Mouse (Mus musculus) pancreas, adult 10 weeks (tissue): Measurements from ENCODE around the gene Dnah2. TPM values are rescaled to one million over a fixed set of nuclear protein-coding genes. Genes with fewer than 3 reads are reported as not detected.

Source experiments
- polyA plus RNA-seq: library from polyadenylated mRNA; stranded (reverse); fragments of 350-450 nt; fragmentation: Illumina TruSeq; extraction: RNeasy Lipid Tissue Mini Kit (QIAGEN cat#74804); gene quantifications from one replicate; pipeline ENCODE4 v1.2.3, GENCODE M21; 2015; ENCODE audit warnings: low read depth, low replicate concordance; ENCODE audit not compliant: insufficient read depth

The Dnah2 gene
- polyA plus RNA-seq = 0.07 TPM

GRCm38 (mm10) chr11:69549060-69549656 is at the start of gene Dnah2:
TSS of gene Dnah2 (minus strand) at chr11:69549110.

DNA sequence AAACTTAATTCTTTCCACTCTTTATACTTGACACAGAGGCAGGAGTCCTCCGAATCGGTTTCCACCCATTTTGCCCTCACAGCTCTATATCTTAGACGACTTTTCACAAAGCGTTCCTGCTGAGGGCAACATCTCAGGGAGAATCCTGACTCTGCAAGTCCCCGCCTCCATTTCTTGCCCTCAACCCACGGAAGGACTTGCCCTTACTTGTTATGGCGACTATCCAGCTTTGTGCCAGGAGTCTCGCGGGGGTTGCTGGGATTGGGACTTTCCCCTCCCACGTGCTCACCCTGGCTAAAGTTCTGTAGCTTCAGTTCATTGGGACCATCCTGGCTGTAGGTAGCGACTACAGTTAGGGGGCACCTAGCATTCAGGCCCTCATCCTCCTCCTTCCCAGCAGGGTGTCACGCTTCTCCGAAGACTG is 31.2 kb upstream of the Dnah2 start, which contains the start of the genes Wrap53 and Trp53:
Wrap53 (minus strand) TSS at position 165 of the 424 bp plus-strand sequence.
Trp53 (plus strand) TSS at position 269 of the 424 bp plus-strand sequence.

GRCm38 (mm10) chr11:69559851-69560765 is 11.2 kb upstream of the Dnah2 start, which contains the start of gene Efnb3:
TSS of gene Efnb3 (minus strand) at chr11:69560205.

DNA sequence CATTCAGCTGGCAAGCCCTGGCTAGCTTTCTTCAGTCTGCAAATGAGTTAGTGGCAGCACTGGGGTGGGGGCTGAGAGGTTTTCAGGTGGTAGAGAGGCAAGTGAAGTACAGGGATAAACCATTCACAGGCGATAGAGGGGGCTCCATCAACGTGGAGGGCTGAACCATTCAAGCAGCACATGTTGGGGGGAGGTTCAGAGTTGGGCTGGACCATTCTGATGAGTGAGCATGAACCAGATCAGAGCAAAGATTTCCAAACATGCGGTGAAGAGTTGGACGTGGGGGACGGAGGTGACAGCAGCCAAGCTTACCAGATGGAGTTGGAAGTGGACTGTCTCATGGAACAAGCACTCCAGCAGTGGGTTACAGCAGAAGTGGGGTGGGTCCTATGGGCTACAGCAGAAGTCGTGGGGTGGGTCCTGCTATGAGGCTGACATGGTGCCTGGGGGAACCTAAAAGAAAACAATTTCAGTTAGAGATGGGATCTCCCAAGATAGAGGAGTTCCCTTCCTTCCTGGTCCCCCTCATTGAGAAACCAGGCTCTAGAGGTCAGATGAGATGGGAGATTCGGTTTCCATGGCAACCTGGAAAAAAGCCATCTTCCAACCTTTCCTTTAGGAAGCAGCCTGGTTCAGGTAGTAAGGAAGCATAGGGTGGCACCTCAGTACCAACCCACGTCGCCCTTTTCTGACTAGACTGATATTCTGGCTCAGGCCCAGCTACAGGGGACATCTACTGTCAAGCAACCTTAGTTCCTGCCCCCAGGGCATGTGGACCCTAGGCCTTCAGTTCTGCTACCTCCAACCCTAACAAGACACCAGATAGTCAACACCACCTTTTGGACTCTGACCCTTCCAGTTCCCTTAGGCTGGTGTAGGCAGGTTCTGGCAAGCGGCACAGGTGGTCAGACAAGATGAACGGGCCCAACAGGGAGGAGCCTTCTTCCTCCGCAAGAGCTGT is 135.4 kb downstream of the Dnah2 start, which contains the start of gene Kdm6b:
Kdm6b (minus strand) TSS at position 455 of the 961 bp plus-strand sequence.

GRCm38 (mm10) chr11:69398059-69398458 is 150.9 kb downstream of the Dnah2 start, which contains the start of gene Tmem88:
TSS of gene Tmem88 (minus strand) at chr11:69398234.

GRCm38 (mm10) chr11:69395235-69395633 is 153.7 kb downstream of the Dnah2 start, which contains the start of the genes Naa38 and Cyb5d1:
TSS of gene Naa38 (plus strand) at chr11:69395487.
TSS of gene Cyb5d1 (minus strand) at chr11:69395631.

Other genes with a start within 250 kb of the Dnah2 start
- 3.1 TPM for gene Cntrob, start 225.3 kb downstream of the Dnah2 start, polyA plus RNA-seq
- gene Trappc1, start 225.1 kb downstream of the Dnah2 start, polyA plus RNA-seq = 24.2 TPM
- 2.4 TPM for gene Kcnab3, start 222.9 kb downstream of the Dnah2 start, polyA plus RNA-seq
- 0.90 TPM for gene Rnf227, start 208.6 kb downstream of the Dnah2 start, polyA plus RNA-seq
- gene Chd3, start 179.7 kb downstream of the Dnah2 start, polyA plus RNA-seq = 20.2 TPM
- 38.8 TPM for gene Naa38, start 153.6 kb downstream of the Dnah2 start, polyA plus RNA-seq
- 7.7 TPM for gene Cyb5d1, start 153.5 kb downstream of the Dnah2 start, polyA plus RNA-seq
- 12.1 TPM for gene Tmem88, start 150.9 kb downstream of the Dnah2 start, polyA plus RNA-seq
- gene Kdm6b, start 135.4 kb downstream of the Dnah2 start, polyA plus RNA-seq = 6.6 TPM
- gene Efnb3, start 11.1 kb upstream of the Dnah2 start, polyA plus RNA-seq = 1.1 TPM
- gene Wrap53, start 31.1 kb upstream of the Dnah2 start, polyA plus RNA-seq = 3.8 TPM
- 14.2 TPM for gene Trp53, start 31.2 kb upstream of the Dnah2 start, polyA plus RNA-seq
- 8.9 TPM for gene Atp1b2, start 56.8 kb upstream of the Dnah2 start, polyA plus RNA-seq
- gene Shbg, start 68.8 kb upstream of the Dnah2 start, polyA plus RNA-seq = not detected
- gene Sat2, start 72.9 kb upstream of the Dnah2 start, polyA plus RNA-seq = 3.0 TPM
- 24.7 TPM for gene Fxr2, start 83.9 kb upstream of the Dnah2 start, polyA plus RNA-seq
- gene Sox15, start 106.2 kb upstream of the Dnah2 start, polyA plus RNA-seq = not detected
- 20.9 TPM for gene Mpdu1, start 113.5 kb upstream of the Dnah2 start, polyA plus RNA-seq
- 11.4 TPM for gene Cd68, start 117.0 kb upstream of the Dnah2 start, polyA plus RNA-seq
- 118 TPM for gene Eif4a1, start 123.3 kb upstream of the Dnah2 start, polyA plus RNA-seq
- gene Senp3, start 133.0 kb upstream of the Dnah2 start, polyA plus RNA-seq = 20.9 TPM
- gene Tnfsf13, start 136.7 kb upstream of the Dnah2 start, polyA plus RNA-seq = 1.0 TPM
- 12.1 TPM for gene Tnfsf12, start 146.7 kb upstream of the Dnah2 start, polyA plus RNA-seq
- gene Tnfsfm13, start 147.0 kb upstream of the Dnah2 start, polyA plus RNA-seq = 4.4 TPM
- gene Polr2a, start 209.5 kb upstream of the Dnah2 start, polyA plus RNA-seq = 11.2 TPM
- not detected for gene Slc35g3, start 212.9 kb upstream of the Dnah2 start, polyA plus RNA-seq
- 7.3 TPM for gene Zbtb4, start 216.8 kb upstream of the Dnah2 start, polyA plus RNA-seq
- 3.0 TPM for gene Chrnb1, start 246.8 kb upstream of the Dnah2 start, polyA plus RNA-seq